Mouse (Mus musculus) brown adipose tissue, adult 24 weeks (tissue): Measurements from ENCODE around the gene Dcaf12. TPM values are rescaled to one million over a fixed set of nuclear protein-coding genes. Genes with fewer than 3 reads are reported as not detected.
A peak's percentile ranks its signal among the peaks of the same experiment; 100 is the strongest.

Experiments
- H3K27ac ChIP-seq: fragments of 200-500 bp; replicated peaks from 2 replicates; pipeline ENCODE4 v1.5.1; 2012; ENCODE audit warnings: low read depth, mild to moderate bottlenecking, low read length
- H3K4me1 ChIP-seq: fragments of 200-500 bp; 2 replicates; pipeline ENCODE4 v1.6.1; 2012; ENCODE audit warnings: low read length, mixed read lengths; ENCODE audit not compliant: control insufficient read depth, insufficient read depth, insufficient read length
- H3K4me3 ChIP-seq: fragments of 200-500 bp; 2 replicates; pipeline ENCODE4 v1.5.1; 2012; ENCODE audit warnings: low read depth, mild to moderate bottlenecking, low read length, moderate library complexity; ENCODE audit not compliant: insufficient read depth
- polyA plus RNA-seq: library from polyadenylated mRNA; stranded (reverse); fragments of >200 nt; gene quantifications from 2 replicates; pipeline ENCODE4 v1.2.4, GENCODE M21; 2012; ENCODE audit not compliant: missing spikeins, insufficient read depth, insufficient read length

The Dcaf12 gene
- 15.5 and 18.8 TPM in 2 replicates for polyA plus RNA-seq

- H3K4me1 ChIP-seq, result peaks cover 6% of the 10 kb centered on the region
- H3K27ac ChIP-seq, result peak within 1 kb of the TSS; percentile 98
- peak within 1 kb of the TSS; percentile 96 for H3K4me3 ChIP-seq
Observed at GRCm38 (mm10) chr4:41314141-41315129, at the start of gene Dcaf12. TSS of gene Dcaf12 (minus strand) at chr4:41314889.

- Histone ChIP-seq H3K4me3 (no peak overlapping the region), H3K4me1 (peaks cover 6% of the 10 kb centered on the region; the same call in 1 of the 2 replicates), H3K27ac (no peak overlapping the region)
Observed at GRCm38 (mm10) chr4:41361059-41361458, 46.4 kb upstream of the Dcaf12 start.

- no peak overlapping the region for H3K27ac ChIP-seq
- H3K4me1 ChIP-seq, result peaks cover 6% of the 10 kb centered on the region; the same call in 1 of the 2 replicates
- H3K4me3 ChIP-seq, result no peak overlapping the region
Observed at GRCm38 (mm10) chr4:41359358-41359757, 44.7 kb upstream of the Dcaf12 start.

GRCm38 (mm10) chr4:41358669-41359068, 44.0 kb upstream of the Dcaf12 start:
- H3K27ac ChIP-seq, result no peak overlapping the region
- H3K4me1 ChIP-seq, result peaks cover 6% of the 10 kb centered on the region; the same call in 1 of the 2 replicates
- no peak overlapping the region for H3K4me3 ChIP-seq

GRCm38 (mm10) chr4:41357154-41357553, 42.5 kb upstream of the Dcaf12 start:
- Histone ChIP-seq H3K4me3 (no peak overlapping the region), H3K4me1 (peaks cover 6% of the 10 kb centered on the region; the same call in 1 of the 2 replicates), H3K27ac (no peak overlapping the region)

GRCm38 (mm10) chr4:41353265-41353664, 38.6 kb upstream of the Dcaf12 start:
- no peak overlapping the region for H3K4me3 ChIP-seq
- H3K27ac ChIP-seq, result no peak overlapping the region
- H3K4me1 ChIP-seq, result peaks cover 6% of the 10 kb centered on the region; the same call in 1 of the 2 replicates

- H3K4me1 ChIP-seq, result peaks cover 3% of the 10 kb centered on the region; the same call in 1 of the 2 replicates
- H3K27ac ChIP-seq, result no peak overlapping the region
- H3K4me3 ChIP-seq, result no peak overlapping the region
Observed at GRCm38 (mm10) chr4:41352758-41353157, 38.1 kb upstream of the Dcaf12 start.

GRCm38 (mm10) chr4:41349199-41349591, 34.5 kb upstream of the Dcaf12 start:
- Histone ChIP-seq H3K4me1 (peaks cover 3% of the 10 kb centered on the region; the same call in 1 of the 2 replicates), H3K4me3 (peak overlapping the region; percentile 80), H3K27ac (peak overlapping the region; percentile 91)

GRCm38 (mm10) chr4:41348584-41349198, 34.0 kb upstream of the Dcaf12 start, which contains the start of gene Ubap1:
TSS of gene Ubap1 (plus strand) at chr4:41348996.
- H3K4me1 ChIP-seq, result peaks cover 3% of the 10 kb centered on the region; the same call in 1 of the 2 replicates
- peak within 1 kb of the TSS; percentile 91 for H3K27ac ChIP-seq
- H3K4me3 ChIP-seq, result peak within 1 kb of the TSS; percentile 80

GRCm38 (mm10) chr4:41347839-41348238, 33.1 kb upstream of the Dcaf12 start:
- peak overlapping the region; percentile 31 for H3K4me3 ChIP-seq
- H3K27ac ChIP-seq, result peak overlapping the region; percentile 60
- H3K4me1 ChIP-seq, result peaks cover 3% of the 10 kb centered on the region; the same call in 1 of the 2 replicates

GRCm38 (mm10) chr4:41346011-41346410, 31.3 kb upstream of the Dcaf12 start:
- peaks cover 3% of the 10 kb centered on the region; the same call in 1 of the 2 replicates for H3K4me1 ChIP-seq
- H3K4me3 ChIP-seq, result no peak overlapping the region
- peak overlapping the region; percentile 78 for H3K27ac ChIP-seq

GRCm38 (mm10) chr4:41340912-41341550, 26.3 kb upstream of the Dcaf12 start:
- no peak overlapping the region for H3K4me3 ChIP-seq
- no peaks in the 10 kb centered on the region for H3K4me1 ChIP-seq
- H3K27ac ChIP-seq, result no peak overlapping the region

- H3K27ac ChIP-seq, result no peak overlapping the region
- H3K4me1 ChIP-seq, result no peaks in the 10 kb centered on the region
Observed at GRCm38 (mm10) chr4:41336546-41336945, 21.9 kb upstream of the Dcaf12 start.

GRCm38 (mm10) chr4:41331698-41332421, 17.2 kb upstream of the Dcaf12 start:
- Histone ChIP-seq H3K4me1 (no peaks in the 10 kb centered on the region), H3K4me3 (no peak overlapping the region), H3K27ac (no peak overlapping the region)

More at GRCm38 (mm10) chr4:41336546-41336945, 21.9 kb upstream of the Dcaf12 start:
- no peak overlapping the region for H3K4me3 ChIP-seq
